Mouse (Mus musculus) limb, embryonic 13.5 days (tissue): ENCODE measurements around the gene Cdon. TPM values are rescaled to one million over a fixed set of nuclear protein-coding genes. Genes with fewer than 3 reads are reported as not detected.

ENCODE experiments used
- ATAC-seq: fragments of 200-750 bp; cut with Nextera tagmentation; 2 replicates; pipeline ENCODE4 v1.8.0; 2017; ENCODE audit warnings: low read depth, moderate number of reproducible peaks, moderate TSS enrichment; ENCODE audit not compliant: low FRiP score
- H3K27ac ChIP-seq: fragments of 300-500 bp; sonication (generic); 2 replicates; pipeline ENCODE4 v1.5.1; 2015; ENCODE audit warnings: inconsistent platforms, mild to moderate bottlenecking, moderate library complexity
- H3K27me3 ChIP-seq: fragments of 300-500 bp; sonication (generic); 2 replicates; pipeline ENCODE4 v1.6.1; 2015; ENCODE audit warnings: mild to moderate bottlenecking, inconsistent platforms
- H3K36me3 ChIP-seq: fragments of 300-500 bp; sonication (generic); 2 replicates; pipeline ENCODE4 v1.6.1; 2015; ENCODE audit warnings: inconsistent platforms, mild to moderate bottlenecking, moderate library complexity
- H3K4me1 ChIP-seq: fragments of 300-500 bp; sonication (generic); 2 replicates; pipeline ENCODE4 v1.6.1; 2015; ENCODE audit warnings: inconsistent platforms
- H3K4me2 ChIP-seq: fragments of 300-500 bp; sonication (generic); replicated peaks from 2 replicates; pipeline ENCODE4 v1.6.1; 2015; ENCODE audit warnings: inconsistent platforms, mild to moderate bottlenecking, moderate library complexity
- H3K4me3 ChIP-seq: fragments of 300-500 bp; sonication (generic); 2 replicates; pipeline ENCODE4 v1.5.1; 2015; ENCODE audit warnings: moderate library complexity, mild to moderate bottlenecking, inconsistent platforms
- H3K9ac ChIP-seq: fragments of 300-500 bp; sonication (generic); 2 replicates; pipeline ENCODE4 v1.6.1; 2015; ENCODE audit warnings: mild to moderate bottlenecking, inconsistent platforms
- H3K9me3 ChIP-seq: fragments of 300-500 bp; sonication (generic); 2 replicates; pipeline ENCODE4 v1.6.1; 2016; ENCODE audit warnings: inconsistent platforms
- WGBS: fragments of 180-500 bp; shearing (Covaris S2); methylation state at CpG from one replicate; pipeline ENCODE4 v1.1.7; 2015; 5-methylcytosine and 5-hydroxymethylcytosine counted together
- polyA plus RNA-seq: library from polyadenylated mRNA; unstranded; fragments of >200 nt; fragmentation: Nextera tagmentation; extraction: Ambion mirVana; gene quantifications from 2 replicates; pipeline ENCODE4 v1.2.1, GENCODE M21; 2015

The Cdon gene
- polyA plus RNA-seq, 1 experiment from 2014 or later: 37.6 TPM

DNA sequence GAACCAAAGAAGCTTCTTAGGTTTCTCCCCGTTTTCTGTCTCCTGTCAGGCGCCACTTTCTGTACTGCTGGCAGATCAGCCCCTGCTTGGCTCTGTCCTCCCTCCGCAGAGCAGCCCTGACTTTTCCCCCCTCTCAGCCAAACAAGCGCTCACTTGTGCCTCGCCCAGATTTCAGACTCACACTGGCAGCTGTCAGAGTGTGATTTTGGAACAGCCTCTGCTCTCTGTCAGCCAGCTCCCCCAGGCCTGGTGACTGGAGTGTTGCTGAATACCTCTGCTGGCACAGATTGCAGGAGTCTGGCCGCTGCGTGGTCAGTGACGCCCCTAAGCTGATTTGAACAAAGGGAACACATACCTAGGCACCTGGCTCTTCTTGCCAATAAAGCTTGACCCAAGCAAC is 87.3 kb downstream of the Cdon start:
- no peaks in the 10 kb centered on the region for H3K9me3 ChIP-seq
- 35% methylated on average over 8 of the region's 8 CpGs for WGBS
- no peak overlapping the region for H3K4me3 ChIP-seq
- H3K9ac ChIP-seq: no peak overlapping the region
- peak; percentile 70 for ATAC-seq
- H3K27ac ChIP-seq: peak overlapping the region; percentile 89
- H3K36me3 ChIP-seq: peaks cover 37% of the 10 kb centered on the region
- H3K4me1 ChIP-seq: peaks cover 36% of the 10 kb centered on the region
- H3K4me2 ChIP-seq: no peak overlapping the region
- no peaks in the 10 kb centered on the region for H3K27me3 ChIP-seq

DNA sequence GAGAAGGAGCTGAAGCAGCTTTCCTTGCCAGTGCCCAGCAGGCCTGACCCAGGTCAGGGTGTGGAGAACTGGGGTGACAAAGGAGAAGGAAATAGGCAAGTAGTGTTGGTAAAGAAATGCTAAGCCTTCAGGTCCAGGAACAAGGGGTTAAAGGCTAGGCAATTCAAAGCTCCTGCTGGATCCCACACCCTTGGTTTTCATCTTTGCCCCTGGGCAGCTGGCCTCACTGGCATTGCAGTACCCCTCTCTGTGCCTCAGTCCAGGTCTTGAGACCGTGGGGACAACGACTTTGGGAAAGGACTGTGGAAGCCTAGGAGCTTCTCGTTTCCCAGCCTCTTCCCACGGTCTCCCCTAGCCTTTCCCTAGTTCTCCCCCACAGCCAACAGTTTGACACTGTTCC is 93.0 kb downstream of the Cdon start:
- Histone ChIP-seq H3K36me3 (no peaks in the 10 kb centered on the region), H3K9me3 (no peaks in the 10 kb centered on the region), H3K9ac (no peak overlapping the region), H3K27ac (no peak overlapping the region), H3K4me3 (no peak overlapping the region), H3K4me2 (no peak overlapping the region), H3K27me3 (no peaks in the 10 kb centered on the region), H3K4me1 (peaks cover 18% of the 10 kb centered on the region)
- 83% methylated on average over 4 of the region's 4 CpGs for WGBS
- no peak for ATAC-seq

DNA sequence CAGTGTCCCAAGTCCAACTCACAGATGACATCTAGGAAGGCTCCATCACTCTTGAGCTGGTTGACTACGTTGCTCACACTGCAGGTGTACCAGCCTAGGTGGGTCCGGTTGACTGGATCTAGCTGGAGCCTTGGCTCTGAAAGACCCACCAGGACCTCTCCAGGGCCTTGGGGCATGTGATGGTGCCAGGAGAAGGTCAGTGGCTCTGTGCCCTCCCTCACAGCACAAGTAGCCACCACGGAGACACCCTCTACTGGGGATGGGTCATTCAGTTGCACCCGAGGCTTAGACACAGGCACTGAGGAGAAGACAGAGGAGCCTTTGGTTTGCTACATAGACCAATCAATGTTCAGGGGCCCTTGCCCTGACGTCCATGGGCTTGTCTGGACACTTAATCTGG is 95.3 kb downstream of the Cdon start:
- ATAC-seq: no peak
- Histone ChIP-seq H3K36me3 (no peaks in the 10 kb centered on the region), H3K4me1 (peaks cover 19% of the 10 kb centered on the region), H3K27me3 (no peaks in the 10 kb centered on the region), H3K9me3 (no peaks in the 10 kb centered on the region), H3K4me2 (no peak overlapping the region), H3K4me3 (no peak overlapping the region), H3K9ac (no peak overlapping the region), H3K27ac (no peak overlapping the region)
- 84% methylated on average over 5 of the region's 5 CpGs for WGBS

DNA sequence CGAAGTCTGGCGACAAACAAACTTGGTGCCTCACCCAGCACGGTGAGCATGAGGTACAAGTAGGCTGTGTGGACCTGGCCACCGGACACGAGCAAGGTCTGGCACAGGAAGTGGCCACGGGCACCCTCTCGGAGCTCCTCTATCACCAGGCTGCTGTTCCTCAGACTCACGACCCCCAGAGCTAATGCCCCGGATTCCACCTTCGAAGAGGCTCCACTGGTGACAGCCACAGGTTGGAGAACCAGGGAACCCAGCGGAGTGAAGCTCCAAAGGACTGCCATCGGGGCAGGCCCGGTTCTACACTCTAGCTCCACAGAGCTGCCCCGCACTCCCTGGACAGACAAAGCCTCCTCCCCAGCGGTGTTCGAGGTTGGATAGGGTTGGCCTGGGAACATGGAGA is 95.8 kb downstream of the Cdon start:
- H3K9ac ChIP-seq: no peak overlapping the region
- no peaks in the 10 kb centered on the region for H3K9me3 ChIP-seq
- peaks cover 24% of the 10 kb centered on the region for H3K4me1 ChIP-seq
- no peak overlapping the region for H3K4me2 ChIP-seq
- no peaks in the 10 kb centered on the region for H3K36me3 ChIP-seq
- WGBS: 92% methylated on average over 16 of the region's 16 CpGs
- H3K4me3 ChIP-seq: no peak overlapping the region
- no peak overlapping the region for H3K27ac ChIP-seq
- no peak for ATAC-seq
- H3K27me3 ChIP-seq: no peaks in the 10 kb centered on the region

DNA sequence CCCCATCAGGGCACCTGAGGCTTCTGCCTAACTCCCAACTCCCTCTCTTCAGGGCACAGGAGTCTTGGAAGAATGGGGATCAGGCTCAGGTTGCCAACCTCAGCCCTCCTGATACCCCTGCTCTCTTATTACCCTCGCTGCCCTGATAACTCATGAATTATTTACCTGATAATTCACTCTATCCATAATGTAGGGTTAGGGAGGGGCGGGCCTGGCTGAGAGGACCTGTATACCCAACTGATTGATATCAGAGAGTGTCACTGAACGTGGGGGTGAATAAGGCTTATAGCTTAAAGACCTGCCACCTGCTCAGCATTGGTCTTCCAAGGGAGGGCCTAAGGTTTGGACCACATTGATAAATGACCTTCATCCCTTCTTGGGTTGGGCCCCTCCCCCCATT is 97.2 kb downstream of the Cdon start, which contains the start of gene Gm1113:
TSS of gene Gm1113 (minus strand) at position 101 of the 400 bp plus-strand sequence.
- Histone ChIP-seq H3K9me3 (no peaks in the 10 kb centered on the region), H3K9ac (no peak within 1 kb of the TSS), H3K4me3 (no peak within 1 kb of the TSS), H3K36me3 (no peaks in the 10 kb centered on the region), H3K4me1 (peaks cover 28% of the 10 kb centered on the region), H3K4me2 (no peak within 1 kb of the TSS), H3K27ac (no peak within 1 kb of the TSS), H3K27me3 (no peaks in the 10 kb centered on the region)
- no peak for ATAC-seq
- 76% methylated on average over 3 of the region's 3 CpGs for WGBS

DNA sequence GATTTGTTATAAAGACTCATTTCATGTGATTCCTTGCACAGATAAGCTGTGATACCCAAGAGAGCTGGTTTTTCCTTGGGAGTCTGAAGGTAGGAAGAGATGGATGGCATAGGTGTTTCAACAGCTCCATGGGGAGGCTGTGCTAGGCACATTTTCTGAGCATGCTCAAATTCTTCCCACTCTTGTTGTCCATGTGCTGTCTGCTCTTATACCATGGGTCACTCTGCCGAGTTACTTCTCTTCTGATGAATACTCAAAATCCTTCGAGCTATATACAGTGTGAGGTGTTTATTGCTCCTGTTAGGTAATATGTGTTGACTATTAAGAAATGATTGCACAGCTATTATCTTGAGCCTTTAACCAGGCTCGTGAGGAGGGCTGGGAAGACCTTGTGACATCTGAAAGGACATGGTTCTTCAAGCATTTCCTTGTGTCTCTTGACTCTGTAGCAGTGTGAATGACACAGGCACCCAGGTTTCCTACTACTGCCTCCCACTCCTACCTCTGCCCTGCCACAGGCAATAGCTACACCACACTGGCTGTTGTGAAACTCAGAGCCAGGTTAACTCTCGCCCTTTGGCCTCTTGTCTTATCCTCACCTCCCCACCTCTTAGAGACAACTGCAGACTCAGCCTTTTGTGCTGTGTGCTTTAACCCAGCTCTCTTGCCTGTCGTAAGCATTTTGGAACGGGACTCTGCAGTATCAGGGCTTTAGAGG is 99.9 kb downstream of the Cdon start:
- 65% methylated on average over 6 of the region's 6 CpGs for WGBS
- Histone ChIP-seq H3K27me3 (no peaks in the 10 kb centered on the region), H3K4me1 (peaks cover 39% of the 10 kb centered on the region), H3K4me2 (no peak overlapping the region), H3K36me3 (no peaks in the 10 kb centered on the region), H3K9ac (no peak overlapping the region), H3K27ac (no peak overlapping the region; the same call in 1 of the 2 replicates), H3K9me3 (no peaks in the 10 kb centered on the region), H3K4me3 (no peak overlapping the region)
- no peak for ATAC-seq

DNA sequence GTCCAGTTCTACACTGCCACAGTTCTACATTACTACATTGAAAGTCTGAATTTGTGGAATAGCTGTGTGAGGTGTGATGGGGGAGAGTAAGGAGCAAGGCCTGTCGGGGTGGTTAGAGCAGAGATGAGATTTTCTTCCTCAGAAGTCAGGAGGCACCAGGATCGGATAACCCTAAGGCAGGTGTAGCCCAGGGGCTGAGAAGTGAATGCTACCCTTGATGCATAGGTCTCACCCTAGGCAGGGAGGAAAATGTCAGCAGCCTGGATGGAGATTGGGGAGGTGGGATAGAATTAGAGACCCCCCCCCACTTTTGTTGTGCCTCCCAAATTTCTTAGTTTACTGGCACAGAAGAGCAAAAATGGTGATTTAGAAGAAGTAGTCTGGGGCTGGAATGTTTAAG is 101.3 kb downstream of the Cdon start:
- H3K9me3 ChIP-seq: no peaks in the 10 kb centered on the region
- H3K4me3 ChIP-seq: no peak overlapping the region
- H3K4me2 ChIP-seq: no peak overlapping the region
- 55% methylated on average over 2 of the region's 2 CpGs for WGBS
- peaks cover 39% of the 10 kb centered on the region for H3K4me1 ChIP-seq
- peak overlapping the region; percentile 92 for H3K27ac ChIP-seq
- no peaks in the 10 kb centered on the region for H3K27me3 ChIP-seq
- no peak for ATAC-seq
- H3K36me3 ChIP-seq: no peaks in the 10 kb centered on the region
- H3K9ac ChIP-seq: no peak overlapping the region

DNA sequence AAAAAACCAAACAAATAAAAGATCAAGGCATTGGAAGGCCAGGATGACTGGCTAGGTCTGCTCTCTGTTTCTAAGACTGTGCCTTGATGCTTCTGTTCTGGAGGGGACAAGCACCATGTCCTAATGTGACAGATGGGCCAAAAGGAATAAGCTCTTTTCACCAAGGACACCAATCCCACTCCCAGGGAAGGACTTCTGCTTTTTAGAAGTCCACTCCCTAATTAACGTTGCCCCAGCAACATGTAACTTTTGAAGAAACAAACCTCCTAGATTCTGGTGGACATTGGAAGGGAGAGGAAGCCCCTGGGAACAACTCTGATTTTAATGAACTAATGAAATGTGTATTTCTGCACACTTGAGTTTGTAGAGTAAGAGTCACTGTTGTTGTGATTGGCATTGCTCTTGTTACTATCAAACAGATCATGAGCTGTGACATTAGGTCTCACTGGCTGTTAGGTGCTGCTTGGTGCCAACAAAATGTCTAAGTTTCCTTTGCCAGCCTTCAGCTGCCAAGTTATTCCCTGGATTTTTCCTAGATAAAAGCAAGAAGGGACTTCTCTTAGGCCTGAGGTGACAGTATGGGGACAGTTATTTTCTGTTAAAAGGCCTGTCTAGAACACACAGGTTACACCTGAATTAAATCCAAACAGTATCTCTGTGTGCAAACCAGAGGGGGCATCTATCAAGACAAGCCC is 102.0 kb downstream of the Cdon start:
- ATAC-seq: 0 out of 2 replicates have a peak, but pooled peaks have one; percentile 3

DNA sequence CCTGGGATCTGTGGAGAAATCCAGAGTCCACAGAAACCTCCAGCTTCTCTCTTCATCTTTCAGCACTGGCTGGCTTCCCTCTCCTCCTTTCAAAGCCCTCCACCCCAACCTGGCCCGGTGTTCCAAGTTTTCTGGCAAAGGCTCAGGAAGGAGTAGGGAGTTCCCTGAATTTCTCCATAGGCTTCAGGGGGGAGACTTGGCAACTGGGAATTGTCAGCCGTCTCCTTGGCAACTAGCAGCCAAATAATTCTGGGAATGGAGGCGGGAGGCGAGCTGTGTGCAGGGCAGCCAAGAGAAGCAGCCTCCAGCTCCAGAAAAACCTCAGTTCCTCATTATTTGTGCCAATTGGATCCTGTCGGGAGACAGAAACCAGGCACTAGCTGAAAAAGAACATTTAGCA is 102.6 kb downstream of the Cdon start:
- WGBS: 12% methylated on average over 5 of the region's 5 CpGs
- Histone ChIP-seq H3K9me3 (no peaks in the 10 kb centered on the region), H3K4me3 (no peak overlapping the region), H3K36me3 (no peaks in the 10 kb centered on the region), H3K27ac (peak overlapping the region; percentile 92), H3K27me3 (no peaks in the 10 kb centered on the region), H3K4me2 (peak overlapping the region; percentile 51), H3K9ac (no peak overlapping the region), H3K4me1 (peaks cover 45% of the 10 kb centered on the region)
- ATAC-seq: peak; percentile 91

More for the DNA sequence above, 102.0 kb downstream of the Cdon start:
- H3K4me3 ChIP-seq: no peak overlapping the region
- 53% methylated on average over 1 of the region's 1 CpGs for WGBS
- H3K9ac ChIP-seq: no peak overlapping the region
- H3K4me2 ChIP-seq: no peak overlapping the region
- no peaks in the 10 kb centered on the region for H3K27me3 ChIP-seq
- no peaks in the 10 kb centered on the region for H3K9me3 ChIP-seq
- peaks cover 41% of the 10 kb centered on the region for H3K4me1 ChIP-seq
- peak overlapping the region; percentile 92 for H3K27ac ChIP-seq
- H3K36me3 ChIP-seq: no peaks in the 10 kb centered on the region

DNA sequence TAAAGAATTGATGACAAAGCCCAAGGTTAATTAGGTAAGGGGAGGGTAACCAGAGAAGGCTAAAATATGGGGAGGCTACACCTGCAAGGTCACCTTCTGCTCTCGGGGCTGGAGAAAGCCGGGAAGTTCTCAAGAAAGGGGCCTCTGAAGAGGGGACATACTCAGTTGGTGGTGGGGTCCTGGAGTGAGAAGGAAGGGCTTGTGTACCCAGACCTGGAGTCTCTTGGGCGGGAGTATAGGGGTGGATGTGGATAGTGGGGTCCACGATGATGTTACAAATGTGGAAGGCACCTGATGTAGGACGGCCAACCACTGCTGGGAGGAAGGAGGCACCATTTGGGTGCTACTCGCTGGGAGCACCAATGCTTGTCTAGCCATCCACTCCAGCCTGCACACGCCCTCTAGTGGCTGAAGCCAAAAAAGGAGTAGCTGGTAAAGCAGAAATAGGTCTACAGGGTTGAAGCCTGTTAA is 103.0 kb downstream of the Cdon start:
- Histone ChIP-seq H3K27ac (peak overlapping the region; percentile 92), H3K9me3 (no peaks in the 10 kb centered on the region), H3K4me1 (peaks cover 50% of the 10 kb centered on the region), H3K27me3 (no peaks in the 10 kb centered on the region), H3K9ac (no peak overlapping the region), H3K4me3 (0 out of 2 replicates have a peak overlapping the region, but pooled peaks have one; percentile 7), H3K36me3 (no peaks in the 10 kb centered on the region), H3K4me2 (peak overlapping the region; percentile 51)
- 14% methylated on average over 7 of the region's 7 CpGs for WGBS
- ATAC-seq: peak; percentile 84

DNA sequence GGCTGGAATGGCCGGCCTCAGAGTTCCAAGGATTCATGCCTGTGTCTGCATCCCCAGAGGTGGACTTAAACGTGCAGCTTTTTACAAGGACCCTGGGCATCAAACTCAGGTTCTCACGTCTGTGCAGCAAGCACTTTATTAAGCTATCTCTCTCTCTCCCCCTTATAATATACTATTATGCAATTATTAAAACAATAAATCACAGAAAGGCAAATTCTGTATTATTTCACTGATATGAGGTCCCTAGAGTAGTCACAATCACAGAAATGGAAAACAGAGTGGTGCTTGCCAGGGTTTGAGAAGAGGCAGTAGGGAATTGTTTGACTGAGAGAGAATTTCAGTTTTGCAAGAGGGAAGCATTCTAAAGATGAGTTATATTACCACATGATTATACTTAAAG is 108.2 kb downstream of the Cdon start:
- no peaks in the 10 kb centered on the region for H3K27me3 ChIP-seq
- H3K9ac ChIP-seq: no peak overlapping the region
- no peaks in the 10 kb centered on the region for H3K36me3 ChIP-seq
- peaks cover 64% of the 10 kb centered on the region for H3K4me1 ChIP-seq
- no peak overlapping the region for H3K4me3 ChIP-seq
- ATAC-seq: no peak
- no peaks in the 10 kb centered on the region for H3K9me3 ChIP-seq
- no peak overlapping the region for H3K4me2 ChIP-seq
- WGBS: 17% methylated on average over 3 of the region's 3 CpGs
- peak overlapping the region; percentile 69; the same call in 1 of the 2 replicates for H3K27ac ChIP-seq

DNA sequence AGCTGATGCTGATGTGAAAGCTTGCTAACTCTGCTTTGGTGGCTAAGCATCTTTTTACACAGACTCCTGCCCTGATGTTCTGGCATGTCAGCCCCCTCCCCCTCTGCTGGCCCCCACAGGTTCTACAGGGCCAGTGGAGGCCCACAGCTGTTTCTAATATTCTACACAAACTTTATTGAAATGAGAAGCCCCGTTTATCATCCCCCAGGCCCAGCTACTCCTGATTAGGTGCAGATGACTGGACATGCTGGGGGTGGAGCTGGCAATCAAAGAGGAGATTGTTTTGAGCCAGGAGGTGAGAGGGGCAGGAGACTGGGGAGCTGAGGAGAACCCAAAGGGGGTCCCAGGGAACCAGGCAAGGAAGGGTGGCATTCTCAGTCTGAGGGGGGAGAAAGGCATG is 108.9 kb downstream of the Cdon start:
- Histone ChIP-seq H3K9me3 (no peaks in the 10 kb centered on the region), H3K36me3 (no peaks in the 10 kb centered on the region), H3K9ac (no peak overlapping the region), H3K27ac (peak overlapping the region; percentile 78), H3K4me3 (no peak overlapping the region), H3K4me1 (peaks cover 62% of the 10 kb centered on the region), H3K4me2 (peak overlapping the region; percentile 38), H3K27me3 (no peaks in the 10 kb centered on the region)
- ATAC-seq: peak; percentile 65
- WGBS: 6% methylated on average over 1 of the region's 1 CpGs
